Mouse (Mus musculus) lung, adult 2 months (tissue): ENCODE measurements around the gene Plekha5.

Experiments used
- CTCF ChIP-seq: fragments of 200-500 bp; IDR thresholded peaks from 2 replicates; pipeline ENCODE4 v1.5.1; 2011; ENCODE audit warnings: mild to moderate bottlenecking, low read length, control low read depth; ENCODE audit not compliant: insufficient read depth
- POLR2A ChIP-seq: fragments of 200-500 bp; IDR thresholded peaks from 2 replicates; pipeline ENCODE4 v1.6.1; 2011; ENCODE audit warnings: low read depth, mild to moderate bottlenecking, control low read depth, low read length, borderline replicate concordance; ENCODE audit errors: extremely low read depth

DNA sequence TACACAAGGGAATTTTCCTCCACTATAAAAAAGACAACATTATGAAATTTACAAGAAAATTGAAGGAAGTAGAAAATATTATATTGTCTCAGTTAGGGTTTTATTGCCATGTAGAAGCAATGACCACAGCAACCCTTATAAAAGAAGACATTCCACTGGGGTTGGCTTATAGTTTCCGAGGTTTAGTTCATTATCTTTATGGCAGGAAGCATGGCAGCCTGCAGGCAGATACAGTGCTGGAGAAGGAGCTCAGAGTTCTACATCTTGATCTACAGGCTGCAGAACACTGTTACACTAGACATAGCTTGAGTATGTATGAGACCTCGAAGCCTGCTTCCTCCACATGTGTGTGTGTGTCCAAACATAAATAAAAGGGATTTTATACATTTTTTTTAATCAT, 43.3 kb upstream of the Plekha5 start:
- TF ChIP-seq CTCF (no peak), POLR2A (no peak)
